Mouse (Mus musculus): Measurements from ENCODE around the gene Snx25. TPM values are rescaled to one million over a fixed set of nuclear protein-coding genes. Genes with fewer than 3 reads are reported as not detected.

Snx25 gene
- 1 to 10 TPM; 5.8 to 7.4 TPM for total RNA-seq (2021)
- long read RNA-seq, experiment 1, transcript Snx25-203 (19 exons, 3,445 nt) = major isoform, 13 of 19 reads
- long read RNA-seq, experiment 1, partial matches to known transcripts = 0 of 19 reads
- long read RNA-seq, experiment 1, other reads (novel, unspliced or antisense) = 6 of 19 reads
- long read RNA-seq, experiment 2, transcript Snx25-203 (19 exons, 3,445 nt) = major isoform, 5 of 8 reads
- long read RNA-seq, experiment 2, partial matches to known transcripts = 2 of 8 reads
- long read RNA-seq, experiment 2, other reads (novel, unspliced or antisense) = 1 of 8 reads

DNA sequence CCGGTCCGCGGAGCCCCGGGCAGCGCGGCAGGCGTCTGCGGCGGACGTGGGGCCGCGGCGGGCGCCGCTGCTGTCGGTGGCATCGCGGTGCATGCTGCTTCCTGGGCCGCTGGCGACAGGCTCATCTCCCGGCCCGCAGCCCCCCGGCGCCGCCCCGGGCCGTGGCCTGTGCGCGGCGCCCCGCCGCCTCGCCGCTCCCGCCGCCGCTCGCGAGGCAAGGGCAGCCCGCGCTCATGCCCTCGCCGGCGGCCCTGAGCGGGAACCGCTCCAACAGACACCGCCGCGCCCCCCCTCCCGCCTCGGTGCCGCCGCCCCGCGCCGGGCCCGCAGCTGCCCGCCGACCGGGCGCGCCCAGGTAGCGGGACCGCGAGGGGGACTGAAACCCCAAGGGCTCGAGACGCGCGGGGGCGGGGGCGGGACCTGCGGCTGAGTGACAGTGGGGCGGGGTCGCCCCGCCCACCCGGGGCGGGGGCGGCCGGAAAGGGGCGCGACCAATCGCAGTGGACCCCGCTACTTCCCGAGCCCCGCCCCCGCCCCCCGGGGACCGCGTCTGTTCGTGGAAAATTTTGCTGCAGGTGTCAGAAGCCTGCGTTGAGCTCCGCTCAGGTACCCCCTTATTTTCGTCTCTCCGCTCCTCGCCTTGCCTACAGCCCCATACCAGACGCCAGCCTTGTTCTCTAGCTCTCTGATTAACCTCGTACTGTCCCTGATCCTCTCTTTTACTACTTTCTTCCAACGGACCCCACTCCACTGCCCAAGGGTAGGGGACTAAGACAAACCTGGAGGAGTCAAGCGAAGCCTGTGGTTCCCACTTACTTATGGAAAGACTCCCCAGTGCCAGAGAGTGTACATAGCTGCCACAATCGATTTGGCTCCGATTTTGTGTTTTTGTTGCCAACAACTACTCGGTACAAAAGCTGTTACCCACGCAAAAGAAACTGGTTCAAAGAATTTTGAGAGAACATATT lies at the start of gene Snx25:
TSS of gene Snx25 (minus strand) at position 96 of the 968 bp plus-strand sequence.
- peak; percentile 83 for DNase-seq (ENCODE audit: low spot score)

GRCm38 (mm10) chr8:46197673-46198072 lies 45.7 kb upstream of the Snx25 start:
- DNase-seq (ENCODE audit: low spot score) = no peak

DNA sequence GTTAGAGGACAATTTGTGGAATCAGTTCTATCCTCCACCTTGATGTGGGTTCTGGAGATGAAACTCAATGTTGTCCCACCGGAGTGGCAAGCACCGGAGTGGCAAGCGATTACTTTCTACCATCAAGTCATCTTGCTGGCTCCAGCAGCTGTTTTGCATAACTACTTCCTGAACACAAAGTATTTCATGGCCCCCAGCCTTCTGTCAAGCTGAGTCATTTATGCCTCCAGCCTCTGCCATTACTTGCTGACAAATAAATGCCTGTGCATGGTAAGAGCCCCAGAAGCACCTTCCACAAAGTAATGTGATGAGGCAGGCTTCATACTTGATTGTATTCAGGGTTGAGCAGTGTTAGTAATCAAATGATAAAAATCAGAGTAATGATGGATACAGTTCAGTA lies 44.9 kb upstream of the Snx25 start:
- DNase-seq (ENCODE audit: low spot score) = no peak

GRCm38 (mm10) chr8:46193100-46193499 lies 41.1 kb upstream of the Snx25 start:
- DNase-seq (ENCODE audit: low spot score) = no peak

DNA sequence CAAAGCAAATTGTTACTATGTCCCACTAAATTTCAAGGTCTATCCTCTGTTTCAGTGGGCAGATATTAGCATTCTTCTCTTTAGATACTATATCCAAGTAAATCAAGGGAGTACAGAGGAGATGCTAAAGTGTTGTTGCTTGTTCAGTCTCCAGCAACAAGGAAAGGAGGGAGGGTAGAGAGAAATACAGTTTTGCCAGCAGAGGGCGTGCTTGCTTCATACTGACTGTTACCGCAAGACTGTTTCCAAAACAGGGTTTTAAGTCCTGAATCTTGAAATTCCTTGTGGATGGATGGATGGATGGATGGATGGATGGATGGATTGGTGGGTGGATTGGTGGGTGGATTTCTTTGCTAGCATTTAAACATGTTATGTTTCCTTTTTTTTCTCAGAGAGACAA lies 33.4 kb upstream of the Snx25 start:
- DNase-seq (ENCODE audit: low spot score) = peak; percentile 63

DNA sequence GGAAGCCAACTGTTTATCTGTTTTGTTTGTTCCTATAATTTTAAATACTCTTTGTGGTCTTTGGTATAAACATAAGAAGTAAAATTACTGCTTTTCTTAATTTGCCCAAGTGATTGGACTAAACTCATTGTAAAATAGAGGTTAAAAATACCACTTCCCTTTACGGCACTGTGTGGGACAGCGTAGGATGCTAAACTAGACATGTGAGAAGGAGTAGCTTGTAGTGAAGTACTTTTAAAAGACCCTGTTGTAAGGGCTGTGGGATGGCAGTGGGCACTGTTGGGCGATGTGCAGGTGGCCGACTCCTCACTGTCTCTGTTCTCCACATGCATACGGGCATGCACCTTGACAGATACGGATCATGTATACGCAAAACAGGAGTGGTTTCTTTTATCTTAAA lies 28.2 kb upstream of the Snx25 start:
- DNase-seq (ENCODE audit: low spot score) = no peak

- DNase-seq (ENCODE audit: low spot score) = no peak
These were observed 21.7 kb upstream of the Snx25 start for GRCm38 (mm10) chr8:46173651-46174050.

DNA sequence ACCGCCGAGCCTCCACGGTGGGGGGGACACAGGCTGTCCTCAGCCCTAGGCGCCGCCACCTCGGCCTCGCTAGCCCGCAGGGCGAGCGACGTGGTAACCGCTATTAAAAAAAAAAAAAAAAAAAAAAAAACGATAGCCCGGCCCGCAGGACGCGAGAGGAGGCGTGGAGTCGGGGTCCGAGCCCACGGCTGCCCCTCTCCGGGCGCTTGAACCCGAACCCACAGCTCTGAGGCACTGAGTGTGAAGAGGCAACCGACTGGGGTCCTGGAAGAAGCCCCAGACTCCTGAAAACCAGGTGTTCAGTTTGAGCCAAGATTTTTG lies 11.9 kb upstream of the Snx25 start:
- no peak for DNase-seq (ENCODE audit: low spot score)

DNA sequence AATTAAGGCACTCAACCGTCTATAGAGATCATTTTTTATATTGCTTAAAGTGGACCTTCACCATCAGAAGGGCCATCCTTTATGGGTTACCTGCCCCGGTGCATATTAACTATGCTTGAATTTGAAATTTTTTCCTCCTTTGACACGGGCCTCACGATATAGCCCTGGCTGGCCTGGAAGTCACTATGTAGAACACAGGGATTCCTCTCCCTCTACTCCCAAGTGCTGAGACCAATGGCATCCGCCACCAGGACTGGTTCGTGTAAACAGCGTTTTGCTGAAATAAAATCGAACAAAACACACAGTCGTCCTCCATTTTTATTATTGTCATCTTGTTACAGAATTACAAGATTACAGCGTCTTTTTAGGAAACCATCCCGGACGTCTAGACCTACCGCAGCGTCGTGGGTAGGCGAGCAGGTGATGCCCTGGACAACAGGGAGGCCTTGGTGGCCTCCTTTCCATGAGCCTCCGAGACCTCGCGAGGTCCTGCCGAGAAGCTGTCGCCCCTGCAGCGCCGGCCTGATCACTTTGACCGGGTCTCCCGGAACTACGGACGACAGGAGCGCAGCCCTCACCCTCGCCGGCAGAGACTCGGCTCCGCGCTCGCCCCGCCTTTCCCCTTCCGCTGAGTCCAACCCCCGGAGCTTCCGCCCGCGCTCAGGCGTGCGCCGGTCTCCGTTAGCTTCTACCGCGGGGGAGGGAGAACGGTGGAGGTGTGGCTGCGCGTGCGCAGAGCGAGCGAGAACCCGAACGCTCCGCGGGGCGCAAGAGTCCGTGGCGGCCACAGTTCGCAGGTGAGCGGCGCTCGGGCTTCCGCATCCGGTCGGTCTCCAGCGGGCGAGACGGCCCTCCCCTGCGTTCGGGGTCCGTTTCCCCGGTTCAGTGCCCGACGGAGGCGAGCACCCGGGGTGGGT lies 11.3 kb upstream of the Snx25 start:
- DNase-seq (ENCODE audit: low spot score) = peak; percentile 97

DNA sequence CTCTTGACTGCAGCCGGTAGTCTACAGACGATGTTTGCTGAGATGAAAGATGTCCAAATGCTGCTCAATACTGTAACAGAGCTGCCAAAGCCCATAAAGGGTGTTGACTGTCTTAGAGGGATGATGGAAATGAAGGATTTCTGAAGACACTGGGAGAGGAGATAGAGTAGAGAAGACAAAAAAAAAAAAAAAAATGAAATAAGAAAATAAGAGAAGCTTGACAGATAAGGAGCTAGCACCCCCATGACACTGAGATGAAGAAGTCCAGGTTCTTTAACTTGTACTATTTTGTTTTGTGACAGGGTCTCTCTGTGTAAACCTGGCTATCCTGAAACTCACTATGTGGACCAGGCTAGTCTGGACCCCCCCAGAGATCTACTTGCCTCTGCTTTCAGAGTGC lies 1.1 kb upstream of the Snx25 start:
- no peak for DNase-seq (ENCODE audit: low spot score)

DNA sequence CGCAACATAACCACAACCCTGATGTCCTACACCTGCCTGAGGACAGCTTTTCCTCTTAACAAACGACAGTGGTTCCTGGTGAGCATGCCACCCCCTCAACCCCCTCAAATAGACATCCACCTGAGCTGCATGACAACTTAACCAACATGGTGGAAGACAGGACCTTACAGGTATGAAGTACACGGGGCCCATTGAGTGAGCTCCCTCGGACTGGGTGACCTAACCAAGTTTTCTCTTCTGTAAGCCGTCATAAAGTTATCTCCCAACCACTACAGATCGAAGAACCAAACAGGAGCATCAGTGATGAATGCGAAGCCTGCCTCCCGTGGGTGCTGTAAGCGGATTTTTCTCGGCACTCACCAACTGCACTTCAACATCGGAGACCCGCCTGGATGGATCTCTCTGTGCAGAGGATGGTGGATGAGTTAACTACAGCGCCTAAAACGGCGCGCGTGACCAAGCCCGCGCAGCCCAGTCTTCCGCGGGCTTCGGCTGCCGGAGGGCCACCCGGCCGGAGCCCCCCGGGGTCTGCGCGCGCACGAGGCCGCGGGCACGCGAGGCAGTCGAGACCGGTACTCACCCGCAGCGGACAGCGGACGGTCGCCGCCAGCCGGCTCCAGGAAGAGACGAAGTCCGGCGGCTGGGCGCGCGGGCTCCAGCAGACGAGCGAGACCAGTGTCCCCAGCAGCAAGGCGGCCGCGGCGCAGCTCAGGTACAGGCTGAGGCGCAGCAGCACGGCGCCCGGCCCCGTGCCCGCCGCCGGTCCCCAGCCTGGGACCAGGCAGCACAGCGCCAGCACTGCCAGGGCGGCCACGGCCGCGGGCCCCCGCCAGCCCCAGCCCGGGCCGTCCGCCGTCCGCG lies 527 bp downstream of the Snx25 start, which contains the start of gene Cfap97:
TSS of gene Cfap97 (plus strand) at position 570 of the 861 bp plus-strand sequence.
- DNase-seq (ENCODE audit: low spot score) = peak; percentile 24

DNA sequence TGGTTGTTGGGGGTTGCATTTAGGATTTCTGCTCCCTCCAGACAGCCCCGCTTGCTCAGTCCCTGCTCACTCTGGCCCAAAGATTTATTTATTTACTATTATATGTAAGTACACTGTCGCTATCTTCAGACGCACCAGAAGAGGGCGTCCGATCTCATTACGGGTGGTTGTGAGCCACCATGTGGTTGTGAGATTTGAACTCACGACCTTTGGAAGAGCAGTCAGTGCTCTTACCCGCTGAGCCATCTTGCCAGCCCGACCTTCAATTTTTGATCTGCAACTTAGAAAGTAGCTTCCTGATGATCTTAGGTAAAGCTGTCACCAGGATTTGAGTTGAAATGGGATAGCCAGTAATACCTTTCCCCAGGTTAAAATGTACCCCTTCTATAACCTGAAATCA lies 2.2 kb downstream of the Snx25 start:
- no peak for DNase-seq (ENCODE audit: low spot score)

GRCm38 (mm10) chr8:46149306-46149705 lies 2.7 kb downstream of the Snx25 start:
- no peak for DNase-seq (ENCODE audit: low spot score)

DNA sequence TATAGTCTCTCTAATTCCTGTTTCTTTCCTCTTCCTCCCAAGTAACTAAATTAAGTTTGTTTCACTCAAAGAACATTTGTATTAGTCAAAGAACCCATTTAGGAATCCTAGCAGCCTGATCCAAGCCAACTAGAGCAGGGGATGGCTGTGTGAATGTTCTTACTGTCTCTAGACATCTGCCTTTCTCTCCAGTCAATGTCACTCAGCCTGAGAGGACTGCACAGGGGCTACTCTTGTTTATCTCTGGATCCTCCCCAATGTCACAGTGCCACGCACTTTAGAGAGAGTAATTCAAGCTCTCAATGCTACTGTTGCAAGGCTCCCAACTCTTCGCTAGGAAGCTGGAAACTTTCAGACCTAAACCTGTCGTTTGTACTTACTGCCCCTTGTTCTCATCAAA lies 5.8 kb downstream of the Snx25 start:
- no peak for DNase-seq (ENCODE audit: low spot score)

DNA sequence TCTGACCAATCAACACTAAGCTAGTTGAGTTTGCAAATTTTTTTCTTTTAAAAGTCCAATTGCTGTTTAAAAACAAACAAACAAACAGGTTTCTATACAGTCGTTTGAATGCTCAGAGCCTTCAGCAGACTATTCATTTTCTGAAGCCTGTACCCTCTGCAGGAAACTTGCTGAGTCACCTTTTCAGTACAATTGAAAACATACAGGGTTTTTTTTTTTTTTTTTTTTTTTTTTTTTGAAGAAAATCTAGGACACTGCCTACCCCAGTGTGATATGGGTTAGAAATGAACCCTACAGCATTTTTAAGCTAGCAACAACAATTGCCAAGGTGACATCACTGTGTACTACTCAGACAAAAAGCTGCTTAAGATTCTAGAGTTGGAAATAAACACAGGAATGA lies 8.0 kb downstream of the Snx25 start:
- no peak for DNase-seq (ENCODE audit: low spot score)

GRCm38 (mm10) chr8:46143470-46143869 lies 8.5 kb downstream of the Snx25 start:
- no peak for DNase-seq (ENCODE audit: low spot score)

DNA sequence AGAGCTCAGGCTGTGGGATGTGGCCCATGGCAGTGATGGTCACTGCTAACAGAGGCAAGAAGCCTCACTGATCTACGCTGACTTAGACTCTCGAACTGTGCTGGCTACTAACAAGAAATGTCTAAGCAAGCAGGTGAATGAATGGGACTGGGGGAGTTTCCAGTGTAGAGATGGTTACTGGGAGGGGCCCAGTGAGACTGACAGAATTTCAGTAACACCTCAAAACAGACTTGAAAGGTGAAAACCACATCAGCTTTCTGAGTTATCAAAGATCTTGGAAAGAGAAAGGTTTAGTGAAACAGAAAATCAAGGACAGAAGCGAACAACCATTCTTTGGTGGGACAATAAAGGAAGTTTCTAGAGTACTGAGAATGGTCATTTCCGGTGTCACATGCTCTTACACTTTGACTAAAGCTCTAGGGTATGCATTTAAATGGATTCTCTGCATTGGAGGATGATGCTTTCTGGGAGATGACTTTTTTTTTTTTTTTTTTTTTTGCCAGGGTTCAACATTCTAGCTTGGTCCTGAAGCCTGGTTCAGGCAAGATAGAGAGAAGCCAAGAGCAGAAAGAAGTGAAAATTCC lies 9.4 kb downstream of the Snx25 start:
- no peak for DNase-seq (ENCODE audit: low spot score)

GRCm38 (mm10) chr8:46141688-46142087 lies 10.3 kb downstream of the Snx25 start:
- no peak for DNase-seq (ENCODE audit: low spot score)

DNA sequence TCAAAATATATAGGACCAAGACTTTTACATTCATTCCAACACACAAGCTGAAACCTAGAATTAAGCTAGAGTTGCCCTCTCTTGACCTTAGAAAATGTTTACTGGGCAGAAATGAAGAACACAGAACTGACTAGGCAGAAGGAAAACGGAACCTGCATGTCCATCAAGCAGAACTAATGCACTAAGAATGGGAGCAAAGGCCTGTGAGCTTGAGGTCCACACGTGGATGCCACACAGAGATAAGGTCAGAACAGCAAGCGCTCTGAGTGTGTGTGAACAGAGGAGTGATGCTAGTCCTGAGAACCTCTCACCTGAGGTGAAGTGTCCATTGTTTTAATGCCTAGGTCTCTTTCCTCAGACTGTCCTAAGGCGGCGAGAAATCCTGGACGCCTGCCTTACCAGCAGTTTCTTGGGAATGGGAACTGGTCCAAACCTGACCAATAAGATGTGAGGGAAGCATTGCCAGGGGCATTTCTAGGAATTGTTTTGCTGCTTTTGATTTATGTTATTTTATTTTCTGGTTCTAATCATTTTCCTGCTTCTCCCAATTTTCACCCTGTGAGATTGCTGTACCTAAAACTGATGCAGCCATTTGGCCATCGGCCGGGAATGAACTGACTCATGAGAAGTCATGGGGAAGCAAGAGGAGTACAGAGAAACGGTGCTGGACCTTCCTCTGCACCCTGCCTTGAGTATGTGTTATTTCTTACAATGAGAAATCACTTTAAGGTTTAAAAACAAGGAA lies 11.4 kb downstream of the Snx25 start:
- no peak for DNase-seq (ENCODE audit: low spot score)
